24 mouse cellular contexts compared by ENCODE assay signal in the genomic region with DNA sequence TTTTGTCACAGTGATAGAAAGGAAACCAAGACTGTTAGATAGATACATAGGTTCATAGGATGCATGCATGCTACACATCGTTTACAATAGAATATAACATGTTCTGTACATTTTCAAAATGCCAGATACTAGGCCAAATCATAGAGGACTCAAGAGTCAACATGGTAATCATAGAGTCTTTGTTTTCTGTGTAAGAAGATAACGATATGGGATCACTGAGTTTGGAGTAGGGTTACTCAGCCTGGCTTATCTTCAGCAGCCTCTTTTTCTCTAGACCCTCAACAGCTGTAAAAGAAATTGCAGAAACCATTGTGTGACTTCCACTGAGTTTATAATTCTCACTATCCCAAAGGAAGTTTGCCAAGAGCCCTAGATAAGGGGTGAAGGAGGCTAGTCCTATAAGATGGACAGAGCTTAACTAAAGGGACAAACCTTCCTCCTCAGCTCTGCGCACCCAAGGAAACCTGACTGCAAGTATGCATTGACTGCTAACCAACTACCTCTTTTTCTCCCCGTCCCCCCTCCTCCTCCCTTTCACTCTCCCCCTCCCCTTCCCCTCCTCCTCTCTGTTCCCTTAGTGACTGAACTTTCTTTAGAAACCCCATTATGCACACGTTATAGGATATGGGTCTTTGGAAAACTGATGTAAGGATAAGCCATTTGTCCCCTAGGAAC.
DNase-seq lines count a peak whose midpoint lies in the region; ATAC-seq lines count a peak whose summit lies in the region.
"Had no signal": no experiment of that assay in that cellular context is flagged by ENCODE, and none has a peak within 500 bp of the region (broad histone marks: within the 10 kb centered on the region; RNA-seq: fewer than 3 reads in every experiment).

No protein-coding gene starts in this region.

- no peak overlapping the region for H3K9ac ChIP-seq in embryonic facial prominence, embryonic 12.5 days
- no peak overlapping the region for H3K9ac ChIP-seq in liver, embryonic 16.5 days (ENCODE audit: low read depth, low read length)
- no peak overlapping the region for H3K9ac ChIP-seq in hindbrain, embryonic 13.5 days
- H3K9ac ChIP-seq: embryonic facial prominence, embryonic 15.5 days; hindbrain, embryonic 15.5 days had no signal

- H3K36me3 ChIP-seq in embryonic facial prominence, embryonic 12.5 days = no peaks in the 10 kb centered on the region
- H3K36me3 ChIP-seq in embryonic facial prominence, embryonic 10.5 days (replicated peaks) = no peaks in the 10 kb centered on the region
- H3K36me3 ChIP-seq in liver, embryonic 16.5 days (ENCODE audit: control insufficient read depth, insufficient read depth) = no peaks in the 10 kb centered on the region
- H3K36me3 ChIP-seq in hindbrain, embryonic 13.5 days = no peaks in the 10 kb centered on the region
- H3K36me3 ChIP-seq: embryonic facial prominence, embryonic 15.5 days; forebrain, embryonic 10.5 days; heart, embryonic 10.5 days; hindbrain, embryonic 15.5 days had no signal

- H3K9me3 ChIP-seq in embryonic facial prominence, embryonic 12.5 days = no peaks in the 10 kb centered on the region
- H3K9me3 ChIP-seq in embryonic facial prominence, embryonic 10.5 days = no peaks in the 10 kb centered on the region
- H3K9me3 ChIP-seq in liver, embryonic 16.5 days (replicated peaks; ENCODE audit: control insufficient read depth, low read length) = no peaks in the 10 kb centered on the region
- no peaks in the 10 kb centered on the region for H3K9me3 ChIP-seq in hindbrain, embryonic 13.5 days
- H3K9me3 ChIP-seq: embryonic facial prominence, embryonic 15.5 days; forebrain, embryonic 10.5 days; heart, embryonic 10.5 days; hindbrain, embryonic 15.5 days had no signal

- DNase-seq in embryonic facial prominence, embryonic 10.5 days (ENCODE audit: low spot score) = no peak
- peak; percentile 3 for DNase-seq in thymus, postnatal 0 days (ENCODE audit: low spot score)
- DNase-seq in thymus, postnatal 14 days = no peak
- no peak for DNase-seq in layer of hippocampus, adult 11-12 months (ENCODE audit: low spot score)
- no peak for DNase-seq in cerebellum, postnatal 14 days
- DNase-seq: adrenal gland, postnatal 10 days; B cell, adult 2 months; cerebellum, adult 11 months; cerebellum, adult 8-10 months; gastrocnemius, adult 2 months; gastrocnemius, postnatal 36 days; heart, adult 18-20 months; heart, postnatal 10 days; heart, postnatal 4 days had no signal

- no peak overlapping the region for H3K4me2 ChIP-seq in embryonic facial prominence, embryonic 12.5 days (replicated peaks)
- H3K4me2 ChIP-seq in liver, embryonic 16.5 days (ENCODE audit: low read depth, low read length) = no peak overlapping the region
- no peak overlapping the region for H3K4me2 ChIP-seq in hindbrain, embryonic 13.5 days
- H3K4me2 ChIP-seq: embryonic facial prominence, embryonic 15.5 days; hindbrain, embryonic 15.5 days had no signal

- no peaks in the 10 kb centered on the region for H3K4me1 ChIP-seq in embryonic facial prominence, embryonic 12.5 days
- H3K4me1 ChIP-seq in embryonic facial prominence, embryonic 10.5 days = no peaks in the 10 kb centered on the region
- no peaks in the 10 kb centered on the region for H3K4me1 ChIP-seq in liver, embryonic 16.5 days (ENCODE audit: control insufficient read depth, low read depth, low read length)
- no peaks in the 10 kb centered on the region for H3K4me1 ChIP-seq in hindbrain, embryonic 13.5 days (replicated peaks)
- H3K4me1 ChIP-seq: embryonic facial prominence, embryonic 15.5 days; forebrain, embryonic 10.5 days; heart, embryonic 10.5 days; hindbrain, embryonic 15.5 days had no signal

- no peak overlapping the region for H3K4me3 ChIP-seq in embryonic facial prominence, embryonic 12.5 days
- no peak overlapping the region for H3K4me3 ChIP-seq in embryonic facial prominence, embryonic 10.5 days
- H3K4me3 ChIP-seq in liver, embryonic 16.5 days (ENCODE audit: low read depth, low read length) = no peak overlapping the region
- H3K4me3 ChIP-seq in hindbrain, embryonic 13.5 days = no peak overlapping the region
- H3K4me3 ChIP-seq: embryonic facial prominence, embryonic 15.5 days; erythroblast, embryonic 14.5 days; forebrain, embryonic 10.5 days; gastrocnemius, adult 2 months; heart, embryonic 10.5 days; hindbrain, embryonic 15.5 days had no signal

- WGBS in embryonic facial prominence, embryonic 12.5 days = 66% methylated on average over 5 of the region's 5 CpGs
- WGBS in embryonic facial prominence, embryonic 10.5 days = 75% methylated on average over 5 of the region's 5 CpGs
- WGBS in liver, embryonic 16.5 days (ENCODE audit: insufficient replicate concordance) = 29% methylated on average over 5 of the region's 5 CpGs
- 67% methylated on average over 5 of the region's 5 CpGs for WGBS in hindbrain, embryonic 13.5 days

- H3K27me3 ChIP-seq in embryonic facial prominence, embryonic 12.5 days = no peaks in the 10 kb centered on the region
- no peaks in the 10 kb centered on the region for H3K27me3 ChIP-seq in embryonic facial prominence, embryonic 10.5 days (replicated peaks; ENCODE audit: low read depth, poor library complexity, severe bottlenecking)
- H3K27me3 ChIP-seq in liver, embryonic 16.5 days (ENCODE audit: control insufficient read depth, insufficient read depth, low read depth, low read length) = no peaks in the 10 kb centered on the region
- no peaks in the 10 kb centered on the region for H3K27me3 ChIP-seq in hindbrain, embryonic 13.5 days
- H3K27me3 ChIP-seq: embryonic facial prominence, embryonic 15.5 days; hindbrain, embryonic 15.5 days had no signal

- no peak overlapping the region for H3K27ac ChIP-seq in embryonic facial prominence, embryonic 12.5 days
- H3K27ac ChIP-seq in embryonic facial prominence, embryonic 10.5 days (replicated peaks) = no peak overlapping the region
- no peak overlapping the region for H3K27ac ChIP-seq in liver, embryonic 16.5 days (ENCODE audit: low read length)
- H3K27ac ChIP-seq in hindbrain, embryonic 13.5 days = no peak overlapping the region
- H3K27ac ChIP-seq: embryonic facial prominence, embryonic 15.5 days; forebrain, embryonic 10.5 days; gastrocnemius, adult 2 months; heart, embryonic 10.5 days; hindbrain, embryonic 15.5 days had no signal

- 0 out of 2 replicates have a peak, but pooled peaks have one; percentile 47 for ATAC-seq in embryonic facial prominence, embryonic 12.5 days (ENCODE audit: insufficient number of reproducible peaks, insufficient read depth, low FRiP score, low TSS enrichment)
- peak; percentile 45; the same call in 1 of the 2 replicates for ATAC-seq in liver, embryonic 16.5 days (ENCODE audit: low read depth)
- ATAC-seq in hindbrain, embryonic 13.5 days (ENCODE audit: low FRiP score) = no peak
- ATAC-seq: CD4-positive, CD25-positive, alpha-beta regulatory T cell, adult 4 months; forebrain, embryonic 14.5 days had no signal
